Mouse (Mus musculus): ENCODE results near the gene Usp38.
"Not testable (repeated sequence)": the region's sequence is repeated elsewhere in the genome, so short reads cannot be mapped to it uniquely, and the experiment has no call there.

Usp38 gene

GRCm38 (mm10) chr8:81014789-81015699 is at the start of gene Usp38:
TSS of gene Usp38 (minus strand) at chr8:81014928.
- peak; percentile 99 to 100 for DNase-seq (ENCODE audit: low spot score in 2 of 2)

DNA sequence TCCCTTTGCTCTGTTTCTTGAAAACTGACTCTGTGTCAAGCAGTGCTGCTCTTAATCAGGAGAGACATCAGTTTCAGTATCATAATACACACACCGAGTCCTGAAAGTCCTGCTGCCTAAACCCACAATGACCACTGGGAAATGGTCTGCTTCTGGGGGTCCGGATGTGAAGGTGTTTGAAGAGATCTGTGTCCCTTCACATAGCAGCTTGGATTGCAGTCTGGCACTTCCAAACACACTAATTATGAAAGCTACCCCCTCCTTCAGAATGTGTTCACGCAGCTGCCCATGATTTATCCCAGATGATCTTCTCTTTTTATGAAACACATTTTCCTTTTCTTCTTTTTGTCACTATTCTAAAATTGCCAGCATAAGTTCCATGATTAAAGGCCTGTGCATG is 47.8 kb upstream of the Usp38 start:
- no peak for DNase-seq (ENCODE audit: low spot score in 2 of 2)

- DNase-seq (ENCODE audit: low spot score in 2 of 2), result peak in 1 of 2 experiments; percentile 18
Observed at GRCm38 (mm10) chr8:81061950-81062349, 47.2 kb upstream of the Usp38 start.

DNA sequence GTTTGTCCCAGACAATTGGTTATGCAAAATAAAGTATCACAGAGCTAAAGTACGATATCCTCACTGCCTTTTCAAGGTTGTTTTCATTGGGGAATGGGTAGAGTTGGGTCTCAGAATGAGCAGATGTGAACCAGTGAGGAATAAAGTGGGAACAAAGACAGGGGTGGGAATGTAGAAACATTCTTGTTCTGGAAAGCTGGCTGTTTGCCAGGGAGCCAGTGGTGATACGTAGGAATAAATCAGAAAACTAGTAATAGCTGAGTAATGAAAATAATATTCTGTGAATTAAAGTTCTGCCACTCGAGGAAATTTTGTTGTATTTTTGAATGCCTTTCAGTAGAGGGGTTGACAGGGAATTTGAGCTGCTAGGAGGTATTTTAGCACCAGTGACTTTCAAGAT is 29.5 kb upstream of the Usp38 start:
- no peak for DNase-seq (ENCODE audit: low spot score in 2 of 2)

DNA sequence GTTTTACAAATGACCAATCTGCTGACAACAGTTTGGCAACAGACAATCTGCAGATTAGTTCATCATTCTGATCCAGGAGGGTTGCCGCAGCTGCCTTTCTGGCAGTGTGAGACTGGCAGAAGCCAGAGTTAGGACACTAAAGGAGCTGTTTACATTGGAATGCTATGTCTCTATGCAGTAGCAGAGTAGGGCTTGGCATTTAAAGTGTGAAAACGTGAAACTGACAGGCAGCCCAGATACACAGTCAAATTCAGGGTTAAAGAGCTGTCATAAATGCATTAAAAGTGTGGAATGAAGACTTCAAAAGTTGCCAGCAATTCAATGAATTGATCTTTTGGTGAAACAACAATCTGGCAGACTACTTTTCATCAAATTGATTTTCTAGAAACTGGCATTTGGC is 13.3 kb upstream of the Usp38 start:
- DNase-seq (ENCODE audit: low spot score in 2 of 2), result no peak

DNA sequence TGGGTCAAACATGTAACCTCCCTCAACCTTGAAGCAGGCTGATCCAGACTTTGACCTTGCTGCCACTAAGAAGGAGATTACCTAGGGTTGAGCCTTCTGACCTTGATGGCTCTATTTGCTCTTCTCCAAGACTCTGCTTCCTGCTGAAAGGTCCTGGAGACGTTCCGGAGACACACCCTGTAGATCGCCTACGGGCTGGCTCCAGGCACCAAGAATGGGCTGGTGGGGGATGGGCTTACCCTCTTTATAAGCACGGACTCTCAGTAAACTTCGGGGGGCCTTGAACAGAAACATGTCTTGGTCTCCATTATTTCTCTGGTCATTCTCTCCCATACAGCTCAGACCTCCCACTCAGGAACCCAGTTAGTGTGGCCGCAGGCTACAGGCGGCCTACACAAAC is 2.8 kb upstream of the Usp38 start:
- not testable (repeated sequence) for DNase-seq (ENCODE audit: low spot score in 2 of 2)

GRCm38 (mm10) chr8:81013811-81014530 is 757 bp downstream of the Usp38 start:
- peak in 1 of 2 experiments; percentile 53 for DNase-seq (ENCODE audit: low spot score in 2 of 2)

GRCm38 (mm10) chr8:81012699-81013098 is 2.0 kb downstream of the Usp38 start:
- no peak for DNase-seq (ENCODE audit: low spot score in 2 of 2)

DNA sequence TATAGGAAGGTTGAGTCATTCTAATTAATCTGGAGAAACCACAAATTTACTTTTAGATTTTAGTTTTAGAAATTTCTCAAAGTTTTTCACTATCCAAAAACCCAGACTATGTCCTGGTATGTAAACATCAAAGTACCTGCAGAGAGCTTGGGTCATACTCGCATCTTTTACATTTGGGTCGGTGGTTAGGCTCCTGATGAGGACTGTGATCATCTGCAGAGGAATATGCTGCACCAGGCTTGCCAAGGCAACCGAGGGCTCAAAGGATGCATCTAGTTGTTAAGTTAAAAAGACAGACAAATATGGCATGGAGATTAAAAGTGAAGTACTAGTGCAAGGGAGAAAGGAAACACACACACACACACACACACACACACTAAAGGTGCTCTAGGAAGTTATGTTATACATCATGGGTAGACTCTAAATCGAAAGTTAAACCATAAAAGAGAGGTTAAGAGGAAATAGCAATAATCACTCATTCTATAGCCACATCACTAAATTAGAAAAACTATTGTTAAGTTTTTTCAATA is 2.6 kb downstream of the Usp38 start:
- DNase-seq (ENCODE audit: low spot score in 2 of 2), result no peak

- no peak for DNase-seq (ENCODE audit: low spot score in 2 of 2)
Observed at GRCm38 (mm10) chr8:81010386-81010785, 4.3 kb downstream of the Usp38 start.

DNA sequence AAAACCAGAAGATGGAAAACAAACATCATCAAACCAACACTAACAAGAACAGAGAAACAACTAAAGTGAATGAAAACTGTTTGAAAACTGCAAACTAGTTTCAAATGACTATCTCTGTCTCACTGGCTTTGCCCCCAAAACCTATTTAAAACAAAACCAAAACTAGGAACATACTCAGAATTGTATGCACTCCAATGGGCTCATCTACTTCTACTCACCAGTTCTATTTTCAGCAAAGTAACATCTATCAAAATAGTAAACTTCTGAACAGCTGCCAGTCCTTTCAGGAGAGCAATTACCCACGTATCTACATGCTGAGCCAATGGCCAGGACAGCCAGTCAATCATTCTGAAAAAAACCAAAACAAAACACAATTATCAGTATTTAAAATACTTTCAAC is 9.6 kb downstream of the Usp38 start:
- no peak for DNase-seq (ENCODE audit: low spot score in 2 of 2)

- no peak for DNase-seq (ENCODE audit: low spot score in 2 of 2)
Observed at GRCm38 (mm10) chr8:80996632-80997031, 18.1 kb downstream of the Usp38 start.

- no peak for DNase-seq (ENCODE audit: low spot score in 2 of 2)
Observed at GRCm38 (mm10) chr8:80991937-80992336, 22.8 kb downstream of the Usp38 start.

- DNase-seq (ENCODE audit: low spot score in 2 of 2), result no peak
Observed at GRCm38 (mm10) chr8:80982829-80983228, 31.9 kb downstream of the Usp38 start.

DNA sequence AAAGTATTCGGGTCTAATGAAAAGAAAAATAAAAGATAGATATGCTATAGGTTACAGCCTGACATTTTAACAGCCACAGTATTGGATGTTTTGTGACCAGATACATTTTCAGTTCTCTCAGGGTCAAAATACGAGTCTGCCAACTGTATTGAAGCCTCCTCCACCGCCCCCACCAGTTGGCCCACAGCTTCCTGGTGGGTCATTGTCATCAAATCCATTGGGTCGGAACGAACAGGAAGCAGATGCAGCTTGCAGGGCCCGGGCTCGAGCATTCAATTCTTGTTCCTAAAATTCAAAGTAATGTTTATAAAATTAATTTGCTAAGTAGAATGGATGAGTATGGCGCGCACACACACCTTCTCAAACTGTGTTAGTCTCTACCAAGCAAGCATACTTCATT is 33.0 kb downstream of the Usp38 start:
- DNase-seq (ENCODE audit: low spot score in 2 of 2), result peak in 1 of 2 experiments; percentile 64

GRCm38 (mm10) chr8:80980063-80980462 is 34.7 kb downstream of the Usp38 start:
- no peak for DNase-seq (ENCODE audit: low spot score in 2 of 2)

GRCm38 (mm10) chr8:80977231-80977630 is 37.5 kb downstream of the Usp38 start:
- DNase-seq (ENCODE audit: low spot score in 2 of 2), result no peak

DNA sequence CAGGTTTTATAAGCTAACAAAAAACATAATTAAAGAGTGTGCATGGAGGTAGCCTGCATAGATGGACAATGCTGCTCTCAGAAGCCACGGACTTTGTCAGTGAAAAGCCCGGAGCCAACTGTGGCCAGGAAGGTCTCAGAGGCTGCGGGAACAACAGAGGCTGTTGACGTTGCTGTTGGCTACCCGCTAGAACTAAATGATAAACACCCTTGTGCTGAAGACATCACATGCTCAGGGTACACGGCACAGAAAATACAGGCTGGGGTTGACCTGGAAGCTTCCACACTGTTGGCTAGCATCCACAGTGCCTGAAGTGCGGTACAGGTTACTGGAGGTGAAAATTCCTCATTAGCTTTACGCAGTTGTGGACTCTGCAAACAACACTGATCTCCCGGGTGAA is 43.6 kb downstream of the Usp38 start:
- DNase-seq (ENCODE audit: low spot score in 2 of 2), result no peak

GRCm38 (mm10) chr8:80970000-80970685 is 44.6 kb downstream of the Usp38 start:
- DNase-seq (ENCODE audit: low spot score in 2 of 2), result no peak

DNA sequence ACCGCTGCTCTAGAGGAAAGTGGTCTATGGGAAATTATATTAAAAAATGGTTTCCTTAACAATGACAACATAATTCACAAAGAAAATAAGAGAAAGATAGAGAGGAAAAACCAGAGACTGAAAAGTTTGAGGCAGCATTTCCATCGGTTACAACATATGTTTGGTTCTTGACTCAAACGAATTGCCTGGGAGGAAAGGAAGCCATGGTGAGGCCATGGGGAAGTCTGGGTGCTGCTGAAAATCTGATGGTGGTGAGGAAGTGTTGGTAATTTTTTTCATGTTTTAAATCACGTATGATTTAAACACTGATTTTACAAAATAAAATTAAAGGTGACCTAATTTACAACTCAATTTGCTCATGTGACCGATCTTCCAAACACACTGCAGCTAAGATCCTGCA is 45.3 kb downstream of the Usp38 start:
- no peak for DNase-seq (ENCODE audit: low spot score in 2 of 2)

GRCm38 (mm10) chr8:80963095-80963494 is 51.6 kb downstream of the Usp38 start:
- DNase-seq (ENCODE audit: low spot score in 2 of 2), result no peak

GRCm38 (mm10) chr8:80962592-80962983 is 52.1 kb downstream of the Usp38 start:
- DNase-seq (ENCODE audit: low spot score in 2 of 2), result no peak

All from spleen, postnatal 10 days (tissue).